Mouse (Mus musculus) MEL (cell line): ENCODE results near the gene Etfdh. TPM values are rescaled to one million over a fixed set of nuclear protein-coding genes. Genes with fewer than 3 reads are reported as not detected.
A peak's percentile ranks its signal among the peaks of the same experiment; 100 is the strongest.

ENCODE experiments used
- DNase-seq: peaks from one replicate; pipeline ENCODE4 v3.0.0; 2011; ENCODE audit warnings: low read depth, low spot score
- H3K27ac ChIP-seq: 2 replicates; pipeline ENCODE4 v1.5.1; 2012; ENCODE audit warnings: low read depth, mild to moderate bottlenecking, control low read depth, low read length, moderate library complexity; ENCODE audit not compliant: control insufficient read depth
- H3K27me3 ChIP-seq, 2 experiments: fragments of 150-350 bp in 1 of 2; sonication (generic) in 1 of 2; 2 replicates each; pipeline ENCODE4 v1.6.1; 2012; ENCODE audit warnings: low read length in 2 of 2, mild to moderate bottlenecking in 2 of 2, improper control_type of control experiment in 1 of 2, moderate library complexity in 1 of 2; ENCODE audit not compliant: insufficient read depth in 2 of 2, control insufficient read depth in 1 of 2
- H3K36me3 ChIP-seq, 2 experiments: 2 replicates each; pipeline ENCODE4 v1.6.1; 2012 to 2014; ENCODE audit warnings: low read length in 2 of 2, improper control_type of control experiment in 1 of 2, inconsistent platforms in 1 of 2, mild to moderate bottlenecking in 1 of 2; ENCODE audit not compliant: insufficient read depth in 2 of 2, control insufficient read depth in 1 of 2
- H3K4me1 ChIP-seq, 2 experiments: fragments of 150-350 bp in 1 of 2; sonication (generic) in 1 of 2; 2 replicates each; pipeline ENCODE4 v1.6.1; 2012; ENCODE audit warnings: low read length in 2 of 2, improper control_type of control experiment in 1 of 2, mild to moderate bottlenecking in 1 of 2; ENCODE audit not compliant: insufficient read depth in 2 of 2, control insufficient read depth in 1 of 2
- H3K4me3 ChIP-seq, 2 experiments: fragments of 150-350 bp in 1 of 2; sonication (generic) in 1 of 2; 2 replicates each; pipeline ENCODE4 v1.5.1; 2012; ENCODE audit warnings: low read depth in 2 of 2, low read length in 2 of 2, mild to moderate bottlenecking in 2 of 2, moderate library complexity in 2 of 2, control low read depth in 1 of 2, improper control_type of control experiment in 1 of 2; ENCODE audit not compliant: control insufficient read depth in 1 of 2, insufficient read depth in 1 of 2
- H3K79me2 ChIP-seq: 2 replicates; pipeline ENCODE4 v1.6.1; 2012; ENCODE audit warnings: mild to moderate bottlenecking, low read length, moderate library complexity; ENCODE audit not compliant: control insufficient read depth, poor library complexity, insufficient read depth
- H3K9ac ChIP-seq: 2 replicates; pipeline ENCODE4 v1.6.1; 2012; ENCODE audit warnings: low read depth, mild to moderate bottlenecking, control low read depth, low read length, moderate library complexity; ENCODE audit not compliant: control insufficient read depth, poor library complexity, severe bottlenecking
- H3K9me3 ChIP-seq: fragments of 150-350 bp; sonication (generic); replicated peaks from 2 replicates; pipeline ENCODE4 v1.6.1; 2012; ENCODE audit warnings: mild to moderate bottlenecking, low read length, improper control_type of control experiment, moderate library complexity; ENCODE audit not compliant: insufficient read depth
- CHD2 ChIP-seq: IDR thresholded peaks from 2 replicates; pipeline ENCODE4 v1.6.1; 2011; ENCODE audit warnings: low read length, improper control_type of control experiment
- CTCF ChIP-seq, 3 experiments: IDR thresholded peaks in 2 of 3; conservative IDR thresholded peaks in 1 of 3; 2 replicates each; pipeline ENCODE4 v1.5.1; 2011 to 2012; ENCODE audit warnings: low read length in 3 of 3, low read depth in 2 of 3, mild to moderate bottlenecking in 2 of 3, improper control_type of control experiment in 1 of 3, inconsistent platforms in 1 of 3, mixed read lengths in 1 of 3, moderate library complexity in 1 of 3; ENCODE audit not compliant: control insufficient read depth in 1 of 3, insufficient read depth in 1 of 3, poor library complexity in 1 of 3, severe bottlenecking in 1 of 3
- E2F4 ChIP-seq: IDR thresholded peaks from 2 replicates; pipeline ENCODE4 v1.6.1; 2011; ENCODE audit warnings: low read depth, low read length, improper control_type of control experiment, borderline replicate concordance
- ELF1 ChIP-seq: IDR thresholded peaks from 2 replicates; pipeline ENCODE4 v1.6.1; 2014; ENCODE audit warnings: low read depth, mild to moderate bottlenecking, inconsistent platforms, low read length, improper control_type of control experiment, moderate library complexity
- EP300 ChIP-seq, 2 experiments: IDR thresholded peaks; 2 replicates each; pipeline ENCODE4 v1.6.1; 2011; ENCODE audit warnings: improper control_type of control experiment in 2 of 2, low read length in 2 of 2, low read depth in 1 of 2, mild to moderate bottlenecking in 1 of 2
- GATA1 ChIP-seq: IDR thresholded peaks from 2 replicates; pipeline ENCODE4 v1.6.1; 2011; ENCODE audit warnings: low read depth, low read length, improper control_type of control experiment
- KAT2A ChIP-seq: conservative IDR thresholded peaks from 2 replicates; pipeline ENCODE4 v1.6.1; 2012; ENCODE audit warnings: low read depth, low read length, improper control_type of control experiment, inconsistent platforms
- MAFK ChIP-seq: IDR thresholded peaks from 2 replicates; pipeline ENCODE4 v1.6.1; 2011; ENCODE audit warnings: low read depth, mild to moderate bottlenecking, low read length, improper control_type of control experiment, borderline replicate concordance
- MYB ChIP-seq: IDR thresholded peaks from 2 replicates; pipeline ENCODE4 v1.6.1; 2011; ENCODE audit warnings: mild to moderate bottlenecking, low read depth, low read length, improper control_type of control experiment
- MYC ChIP-seq: IDR thresholded peaks from 2 replicates; pipeline ENCODE4 v1.6.1; 2011; ENCODE audit warnings: low read depth, mild to moderate bottlenecking, low read length, improper control_type of control experiment, moderate library complexity
- NELFE ChIP-seq: IDR thresholded peaks from 2 replicates; pipeline ENCODE4 v1.6.1; 2011; ENCODE audit warnings: low read depth, low read length, improper control_type of control experiment
- NRF1 ChIP-seq: IDR thresholded peaks from 2 replicates; pipeline ENCODE4 v1.6.1; 2014; ENCODE audit warnings: low read depth, mild to moderate bottlenecking, inconsistent platforms, low read length, improper control_type of control experiment, moderate library complexity; ENCODE audit not compliant: poor library complexity, insufficient read depth, severe bottlenecking
- TBP ChIP-seq: IDR thresholded peaks from 2 replicates; pipeline ENCODE4 v1.8.0; 2011; ENCODE audit warnings: low read depth, low read length, improper control_type of control experiment
- USF2 ChIP-seq, 2 experiments: IDR thresholded peaks; 2 replicates each; pipeline ENCODE4 v1.6.1; 2011 to 2012; ENCODE audit warnings: improper control_type of control experiment in 2 of 2, low read length in 2 of 2, borderline replicate concordance in 1 of 2, inconsistent platforms in 1 of 2, low read depth in 1 of 2, mild to moderate bottlenecking in 1 of 2; ENCODE audit not compliant: insufficient read depth in 1 of 2
- ZKSCAN1 ChIP-seq: IDR thresholded peaks from 2 replicates; pipeline ENCODE4 v1.6.1; 2012; ENCODE audit warnings: low read depth, mild to moderate bottlenecking, inconsistent platforms, low read length, improper control_type of control experiment, moderate library complexity
- ZMIZ1 ChIP-seq: IDR thresholded peaks from 2 replicates; pipeline ENCODE4 v1.6.1; 2012; ENCODE audit warnings: low read depth, mild to moderate bottlenecking, inconsistent platforms, low read length, improper control_type of control experiment, moderate library complexity
- ZNF384 ChIP-seq: IDR thresholded peaks from 2 replicates; pipeline ENCODE4 v1.6.1; 2012; ENCODE audit warnings: low read depth, mild to moderate bottlenecking, inconsistent platforms, low read length, improper control_type of control experiment
- polyA plus RNA-seq, 2 experiments: library from polyadenylated mRNA; stranded (reverse) in 1 of 2; unstranded in 1 of 2; fragments of >175 nt in 1 of 2; fragments of >200 nt in 1 of 2; gene quantifications; 2 replicates each; pipeline versions ENCODE4 v1.2.1 to v1.2.4; 2012; ENCODE audit warnings: low replicate concordance in 2 of 2, low read depth in 1 of 2; ENCODE audit not compliant: insufficient read length in 2 of 2, insufficient read depth in 1 of 2, missing spikeins in 1 of 2
- total RNA-seq: library from RNA; depleted of rRNA; stranded (reverse); fragments of 300-350 nt; gene quantifications from 2 replicates; pipeline ENCODE4 v1.2.3, GENCODE M21; 2012

The Etfdh gene
- total and polyA plus RNA-seq, 3 experiments: 37.6 to 47.7 TPM; not detected in 1

DNA sequence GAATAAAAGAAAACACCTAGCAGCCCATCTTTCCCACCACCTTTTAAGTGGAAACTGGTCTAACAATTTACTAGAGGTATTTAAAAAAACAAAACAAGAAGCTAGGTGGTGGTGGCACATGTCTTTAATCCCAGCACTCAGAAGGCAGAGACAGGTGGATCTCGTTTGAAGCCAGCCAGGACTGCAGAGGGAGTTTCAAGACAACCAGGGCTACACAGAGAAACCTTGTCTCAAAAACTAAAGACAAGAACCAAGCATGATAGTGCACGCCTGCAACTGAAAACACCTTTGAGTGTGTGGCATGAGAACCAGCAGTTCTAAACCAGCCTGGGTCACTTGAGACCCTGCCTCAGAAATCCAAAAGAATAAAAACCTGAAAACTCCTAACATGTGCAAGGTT is 65.8 kb downstream of the Etfdh start:
- Histone ChIP-seq H3K27me3 (no peaks in the 10 kb centered on the region), H3K27ac (no peak overlapping the region), H3K4me1 (peaks cover 7 to 25% of the 10 kb centered on the region in 2 experiments), H3K9me3 (no peaks in the 10 kb centered on the region), H3K36me3 (peaks cover 0 to 16% of the 10 kb centered on the region in 2 experiments; a peak in 3 of 4 replicates), H3K4me3 (no peak overlapping the region), H3K9ac (no peak overlapping the region), H3K79me2 (peaks cover 34% of the 10 kb centered on the region)
- TF ChIP-seq MAFK (no peak), KAT2A (no peak), NELFE (no peak), MYB (no peak), USF2 (IDR thresholded peaks at IDR 0.05; ENCODE audit: borderline replicate concordance in 1 of 2, insufficient read depth in 1 of 2, low read depth in 1 of 2, low read length in 2 of 2) (no peak), ZMIZ1 (no peak), ZKSCAN1 (no peak), GATA1 (no peak), TBP (no peak), MYC (no peak), NRF1 (no peak), ZNF384 (no peak), E2F4 (no peak), CTCF (IDR thresholded peaks at IDR 0.05 in 2 of 3, conservative IDR thresholded peaks at IDR 0.05 in 1 of 3; ENCODE audit: control insufficient read depth in 1 of 3, insufficient read depth in 1 of 3, low read depth in 2 of 3, low read length in 3 of 3, poor library complexity in 1 of 3, severe bottlenecking in 1 of 3) (no peak), CHD2 (no peak)
- DNase-seq: no peak

DNA sequence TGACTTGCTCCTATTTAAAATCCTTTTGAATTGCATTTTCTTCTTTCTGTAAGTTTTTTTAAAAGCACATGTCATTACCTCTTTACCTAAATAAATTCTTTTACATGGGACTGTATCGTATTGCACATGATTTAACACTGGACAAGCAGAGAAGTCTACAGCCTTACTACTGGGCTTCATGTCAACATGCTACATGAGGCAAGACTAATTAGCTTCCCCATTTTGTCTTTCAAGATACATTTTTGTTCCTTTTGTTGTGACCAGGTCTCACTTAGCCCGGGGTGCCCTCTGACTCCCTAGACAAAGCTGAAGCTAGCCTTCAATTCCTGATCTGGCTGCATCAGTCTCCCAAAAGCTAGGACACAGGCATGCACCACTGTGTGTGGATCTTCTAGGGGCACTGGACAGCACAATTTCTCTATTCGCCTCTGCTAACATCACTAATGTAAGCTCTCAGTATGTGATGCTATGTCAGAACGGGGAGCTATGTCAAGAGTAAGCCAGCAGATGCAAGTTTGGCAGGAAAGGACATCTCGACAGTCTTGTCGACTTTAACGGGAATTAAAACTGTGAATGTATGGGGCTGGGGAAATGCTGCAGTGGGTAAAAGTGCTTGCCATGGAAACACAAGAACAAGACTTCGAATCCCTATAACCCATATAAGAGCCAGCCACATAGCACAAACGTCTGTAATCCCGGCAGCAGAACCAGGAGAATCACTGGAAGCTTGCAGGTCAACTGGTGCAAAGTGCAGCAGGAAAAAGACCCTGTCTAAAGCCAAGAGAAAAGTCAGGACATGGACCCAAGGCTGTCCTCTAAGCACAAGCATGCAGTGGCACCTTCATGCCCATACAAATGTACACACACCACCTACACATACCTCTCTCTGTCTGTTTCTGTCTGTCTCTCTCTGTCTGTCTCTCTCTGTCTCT is 67.2 kb downstream of the Etfdh start:
- Histone ChIP-seq H3K36me3 (peaks cover 0 to 14% of the 10 kb centered on the region in 2 experiments; a peak in 3 of 4 replicates), H3K4me1 (peaks cover 7 to 22% of the 10 kb centered on the region in 2 experiments), H3K79me2 (peaks cover 31% of the 10 kb centered on the region), H3K4me3 (no peak overlapping the region), H3K27me3 (no peaks in the 10 kb centered on the region), H3K9me3 (no peaks in the 10 kb centered on the region), H3K27ac (no peak overlapping the region), H3K9ac (no peak overlapping the region)
- peak; percentile 57 for DNase-seq
- TF ChIP-seq EP300 (IDR thresholded peaks at IDR 0.05; ENCODE audit: low read depth in 1 of 2, low read length in 2 of 2) (no peak), MYC (0 out of 2 replicates have a peak, but pooled peaks have one; percentile 40), ELF1 (no peak)
- TF ChIP-seq, all 39 proteins: peak for 1
